Mouse (Mus musculus) Patski (cell line): ENCODE results near the gene Piwil1. TPM values are rescaled to one million over a fixed set of nuclear protein-coding genes. Genes with fewer than 3 reads are reported as not detected.
"Not testable (repeated sequence)": the region's sequence is repeated elsewhere in the genome, so short reads cannot be mapped to it uniquely, and the experiment has no call there.

Source experiments
- ATAC-seq: fragments of 100-300 bp; one replicate; pipeline ENCODE4 v1.8.0; 2021
- CTCF ChIA-PET: fragments of 350-600 bp; sonication (Branson Sonifier 250); formaldehyde crosslinking; loops from one replicate; lab custom pipeline; 2022; ENCODE audit warnings: inconsistent platforms; lab: Charles Lee
- POLR2A ChIA-PET: fragments of 350-600 bp; sonication (Branson Sonifier 250); formaldehyde crosslinking; loops from one replicate; lab custom pipeline; 2022; ENCODE audit warnings: antibody characterized with exemption, inconsistent platforms; lab: Charles Lee
- DNase-seq: peaks from one replicate; pipeline ENCODE4 v3.0.0-alpha.2; 2011; ENCODE audit warnings: low read depth, low spot score
- H3K27me3 ChIP-seq: fragments of 371-371 bp; one replicate; pipeline ENCODE4 v1.5.1; 2021
- CTCF ChIP-seq: fragments of 100-300 bp; IDR thresholded peaks from one replicate; pipeline ENCODE4 v1.5.1; 2021
- in situ Hi-C: fragments of 300-500 bp; cut with MboI; formaldehyde crosslinking; loops from 3 replicates; pipeline ENCODE4 v1.11.1; 2018; ENCODE audit warnings: low pct_unique_long_range_greater_than_20kb, mixed read lengths
- polyA plus RNA-seq: library from polyadenylated mRNA; unstranded; gene quantifications from one replicate; pipeline ENCODE4 v1.2.3, GENCODE M21; 2021

The Piwil1 gene
- polyA plus RNA-seq, 1 experiment from 2014 or later: not detected

DNA sequence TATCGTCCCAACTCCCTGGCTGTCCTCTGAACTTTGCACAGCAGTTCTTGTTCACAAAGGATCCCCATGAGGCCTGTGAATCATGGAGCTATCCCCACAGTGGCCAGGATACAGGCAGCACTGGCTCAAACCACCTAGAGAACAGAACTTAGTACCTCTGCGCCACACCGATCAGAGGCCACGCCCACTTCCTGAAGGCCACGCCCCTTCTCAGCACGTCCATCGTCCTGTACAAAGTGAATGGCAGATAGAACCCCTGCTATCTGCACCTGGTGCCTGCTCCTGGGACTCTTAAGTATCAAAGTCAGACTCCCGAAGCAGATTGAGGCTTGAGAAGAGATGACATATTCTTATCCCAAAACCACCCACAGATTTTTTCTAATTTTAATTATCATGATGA is 8.3 kb downstream of the Piwil1 start:
- no peak for TF ChIP-seq CTCF
- POLR2A ChIA-PET: no interaction called here
- in situ Hi-C loops: no loop called here
- no peaks in the 10 kb centered on the region for H3K27me3 ChIP-seq
- no peak for ATAC-seq
- no peak for DNase-seq
- CTCF ChIA-PET: no interaction called here

DNA sequence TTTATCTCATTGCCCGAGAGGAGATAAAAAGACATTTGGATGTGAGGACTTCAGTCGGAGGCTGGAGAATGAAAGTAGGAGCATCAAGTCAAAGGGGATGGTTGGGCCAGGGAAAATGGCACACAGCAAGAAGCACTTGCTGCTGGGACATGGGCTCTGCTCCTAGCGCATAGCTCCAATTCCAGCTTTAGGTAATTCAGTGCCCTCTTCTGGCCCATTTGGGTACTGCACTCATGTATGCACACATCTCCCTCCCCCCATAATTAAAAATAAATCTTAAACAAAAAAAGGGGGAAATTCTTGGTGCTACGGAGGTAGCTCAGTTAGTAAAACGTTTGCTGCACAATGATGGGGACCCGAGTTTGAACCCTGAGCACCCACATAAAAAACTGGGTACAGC is 9.5 kb downstream of the Piwil1 start:
- in situ Hi-C loops: no loop called here

GRCm38 (mm10) chr5:128715171-128715570 is 12.8 kb downstream of the Piwil1 start:
- ChIA-PET CTCF (no interaction called here), POLR2A (no interaction called here)
- TF ChIP-seq CTCF: no peak
- in situ Hi-C loops: no loop called here
- H3K27me3 ChIP-seq: no peaks in the 10 kb centered on the region
- no peak for DNase-seq
- ATAC-seq: no peak

More for the DNA sequence above, 9.5 kb downstream of the Piwil1 start:
- ChIA-PET CTCF (no interaction called here), POLR2A (no interaction called here)
- no peak for TF ChIP-seq CTCF
- ATAC-seq (no peak), DNase-seq (no peak)
- no peaks in the 10 kb centered on the region for H3K27me3 ChIP-seq

DNA sequence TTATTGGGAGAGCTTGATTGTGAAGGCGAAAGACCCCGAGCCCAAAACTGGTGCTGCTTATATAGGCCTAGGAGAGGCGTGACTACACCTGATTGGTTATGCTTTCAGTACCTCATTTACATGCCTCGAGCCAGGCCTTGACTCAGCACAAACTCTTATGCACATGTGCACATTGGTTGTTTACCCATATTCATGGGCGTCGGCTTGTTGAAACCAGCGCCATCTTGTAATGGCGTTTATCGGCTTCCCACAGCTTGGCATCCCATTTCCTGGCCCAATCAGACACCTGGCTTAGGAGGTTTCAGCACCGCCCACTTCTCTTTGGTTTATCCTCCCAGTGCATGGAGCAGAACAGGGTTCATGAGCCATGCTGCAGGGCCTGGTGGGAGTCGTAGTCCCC is 18.1 kb downstream of the Piwil1 start:
- H3K27me3 ChIP-seq, in situ Hi-C loops, ATAC-seq, CTCF ChIA-PET, DNase-seq, POLR2A ChIA-PET: not testable (repeated sequence)

GRCm38 (mm10) chr5:128729341-128729740 is 27.0 kb downstream of the Piwil1 start:
- ChIA-PET POLR2A (no interaction called here), CTCF (no interaction called here)
- DNase-seq: no peak

GRCm38 (mm10) chr5:128730634-128731033 is 28.3 kb downstream of the Piwil1 start:
- in situ Hi-C loops: no loop called here
- H3K27me3 ChIP-seq: no peaks in the 10 kb centered on the region
- no peak for TF ChIP-seq CTCF
- ChIA-PET POLR2A (no interaction called here), CTCF (no interaction called here)
- ATAC-seq (no peak), DNase-seq (no peak)

More at GRCm38 (mm10) chr5:128729341-128729740, 27.0 kb downstream of the Piwil1 start:
- in situ Hi-C loops: no loop called here
- no peak for TF ChIP-seq CTCF
- no peak for ATAC-seq
- no peaks in the 10 kb centered on the region for H3K27me3 ChIP-seq

- no peak for DNase-seq
- in situ Hi-C loops: no loop called here
- TF ChIP-seq CTCF: peak; percentile 24
- ATAC-seq: no peak
- H3K27me3 ChIP-seq: no peaks in the 10 kb centered on the region
- ChIA-PET CTCF (no interaction called here), POLR2A (no interaction called here)
These were observed 30.2 kb downstream of the Piwil1 start for GRCm38 (mm10) chr5:128732416-128733014.

DNA sequence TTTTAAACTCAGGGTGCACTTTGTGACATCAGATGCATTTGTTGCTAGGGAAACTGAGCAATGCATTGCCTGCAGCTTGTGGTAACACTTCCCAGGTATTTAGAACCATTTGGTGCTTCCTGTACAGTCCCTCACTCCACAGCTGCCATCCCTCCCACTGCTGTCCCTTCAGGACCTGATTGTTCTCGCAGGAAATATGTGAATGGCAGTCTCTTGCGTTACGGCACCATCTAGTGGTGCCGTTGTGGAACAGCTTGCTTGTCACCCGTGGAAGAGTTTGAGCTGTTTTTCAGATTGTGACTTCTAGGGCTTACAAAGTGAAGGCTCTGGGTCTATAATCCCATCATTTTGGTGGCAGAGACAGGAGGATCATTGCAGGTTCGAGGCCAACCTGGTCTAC is 31.6 kb downstream of the Piwil1 start:
- DNase-seq (no peak), ATAC-seq (no peak)
- in situ Hi-C loops: no loop called here
- H3K27me3 ChIP-seq: no peaks in the 10 kb centered on the region
- TF ChIP-seq CTCF: no peak
- ChIA-PET POLR2A (interaction anchor here (0.7 kb wide), 1 partner anchor 50 kb away, joined by 3 read pairs; no protein-coding TSS in a partner anchor), CTCF (no interaction called here)

DNA sequence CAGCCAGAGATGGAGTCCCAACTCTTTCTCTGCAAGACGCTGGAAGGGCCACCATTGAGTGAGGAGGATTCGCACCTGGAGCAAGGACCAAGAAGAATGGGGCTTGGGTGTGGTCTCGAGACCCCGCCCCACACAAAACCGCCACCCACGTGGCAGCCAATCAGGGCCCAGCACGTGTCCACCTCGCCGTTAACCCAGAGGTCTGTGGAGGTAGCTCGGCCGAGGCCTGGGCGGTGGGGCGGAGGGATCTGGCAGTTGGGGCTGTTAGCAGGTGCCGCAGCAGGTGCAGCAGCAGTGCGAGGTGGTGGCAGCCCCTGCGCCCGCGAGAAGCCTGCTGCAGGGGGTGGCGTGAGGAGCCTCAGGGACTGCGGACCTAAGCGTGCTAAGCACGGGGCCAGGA is 33.6 kb downstream of the Piwil1 start:
- POLR2A ChIA-PET: no interaction called here

GRCm38 (mm10) chr5:128739168-128739837 is 37.0 kb downstream of the Piwil1 start:
- no peaks in the 10 kb centered on the region for H3K27me3 ChIP-seq
- DNase-seq (no peak), ATAC-seq (no peak)
- CTCF ChIA-PET: no interaction called here
- no peak for TF ChIP-seq CTCF
- POLR2A ChIA-PET: no interaction called here
- in situ Hi-C loops: no loop called here

More for the DNA sequence above, 33.6 kb downstream of the Piwil1 start:
- in situ Hi-C loops: no loop called here
- ATAC-seq (no peak), DNase-seq (no peak)
- H3K27me3 ChIP-seq: no peaks in the 10 kb centered on the region
- no peak for TF ChIP-seq CTCF
- CTCF ChIA-PET: no interaction called here

GRCm38 (mm10) chr5:128739838-128740171 is 37.5 kb downstream of the Piwil1 start:
- no peak for ATAC-seq
- TF ChIP-seq CTCF: no peak
- ChIA-PET CTCF (no interaction called here), POLR2A (no interaction called here)
- H3K27me3 ChIP-seq: no peaks in the 10 kb centered on the region
- in situ Hi-C loops: no loop called here
- DNase-seq: no peak
